Mouse (Mus musculus): ENCODE data around the gene Mrpl51. TPM values are rescaled to one million over a fixed set of nuclear protein-coding genes. Genes with fewer than 3 reads are reported as not detected.

The Mrpl51 gene
- polyA plus RNA-seq, 1 experiment, result 132 TPM

DNA sequence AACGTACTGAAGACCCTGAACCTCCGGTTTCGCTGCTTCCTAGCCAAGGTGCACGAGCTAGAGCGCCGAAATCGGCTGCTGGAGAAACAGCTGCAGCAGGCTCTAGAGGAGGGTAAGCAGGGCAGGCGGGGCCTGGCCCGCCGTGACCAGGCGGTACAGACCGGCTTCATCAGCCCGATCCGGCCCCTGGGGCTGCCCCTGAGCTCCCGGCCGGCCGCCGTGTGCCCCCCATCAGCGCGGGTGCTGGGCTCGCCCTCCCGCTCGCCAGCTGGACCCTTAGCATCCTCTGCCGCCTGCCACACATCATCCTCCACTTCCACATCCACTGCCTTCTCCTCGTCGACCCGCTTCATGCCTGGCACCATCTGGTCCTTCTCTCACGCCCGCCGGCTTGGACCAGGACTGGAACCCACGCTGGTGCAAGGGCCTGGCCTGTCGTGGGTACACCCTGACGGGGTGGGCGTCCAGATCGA is 46.1 kb upstream of the Mrpl51 start:
- Histone ChIP-seq H3K4me3 (peak overlapping the region; percentile 98), H3K36me3 (ENCODE audit: control insufficient read depth, insufficient read depth) (peaks cover 12% of the 10 kb centered on the region)

GRCm38 (mm10) chr6:125146148-125146547 is 45.5 kb upstream of the Mrpl51 start:
- H3K79me2 ChIP-seq (ENCODE audit: control insufficient read depth, insufficient read depth), result peaks cover 29% of the 10 kb centered on the region
- H3K27me3 ChIP-seq (ENCODE audit: control insufficient read depth, insufficient read depth, insufficient read length), result no peaks in the 10 kb centered on the region
- peak overlapping the region; percentile 70 for H3K4me2 ChIP-seq (ENCODE audit: low read depth)
- peaks cover 12% of the 10 kb centered on the region for H3K36me3 ChIP-seq (ENCODE audit: control insufficient read depth, insufficient read depth)
- H3K4me3 ChIP-seq, result peak overlapping the region; percentile 98
- H3ac ChIP-seq (ENCODE audit: control insufficient read depth, insufficient read length), result peak overlapping the region; percentile 60
- TF ChIP-seq SRF (IDR thresholded peaks at IDR 0.05; ENCODE audit: control insufficient read depth, insufficient read length, low read depth) (no peak), POLR2A (IDR thresholded peaks at IDR 0.05; ENCODE audit: insufficient read length, low read depth) (peak; percentile 12), MAX (IDR thresholded peaks at IDR 0.05; ENCODE audit: low read depth) (no peak), CEBPB (IDR thresholded peaks at IDR 0.05; ENCODE audit: insufficient read depth, poor library complexity, severe bottlenecking) (no peak)

More for the DNA sequence above, 46.1 kb upstream of the Mrpl51 start:
- H3ac ChIP-seq (ENCODE audit: control insufficient read depth, insufficient read length), result peak overlapping the region; percentile 60
- H3K4me2 ChIP-seq (ENCODE audit: low read depth), result peak overlapping the region; percentile 70
- no peaks in the 10 kb centered on the region for H3K27me3 ChIP-seq (ENCODE audit: control insufficient read depth, insufficient read depth, insufficient read length)
- H3K79me2 ChIP-seq (ENCODE audit: control insufficient read depth, insufficient read depth), result peaks cover 22% of the 10 kb centered on the region
- TF ChIP-seq MAX (IDR thresholded peaks at IDR 0.05; ENCODE audit: low read depth) (no peak), TCF12 (IDR thresholded peaks at IDR 0.05; ENCODE audit: insufficient read depth, poor library complexity, severe bottlenecking) (no peak), TCF3 (IDR thresholded peaks at IDR 0.05; ENCODE audit: insufficient read length, low read depth) (no peak), E2F4 (IDR thresholded peaks at IDR 0.05; ENCODE audit: insufficient read depth) (no peak), REST (IDR thresholded peaks at IDR 0.05; ENCODE audit: insufficient read depth, insufficient read length) (no peak), MYOD1 (IDR thresholded peaks at IDR 0.05; ENCODE audit: control insufficient read depth in 1 of 3, insufficient read length in 2 of 3, low read depth in 2 of 3) (peak in 1 of 3 experiments; percentile 2), POLR2AphosphoS2 (IDR thresholded peaks at IDR 0.05; ENCODE audit: insufficient read length, low read depth) (peak; percentile 57), USF1 (IDR thresholded peaks at IDR 0.05; ENCODE audit: low read depth) (no peak), SRF (IDR thresholded peaks at IDR 0.05; ENCODE audit: control insufficient read depth, insufficient read length, low read depth) (no peak), MYOG (IDR thresholded peaks at IDR 0.05; ENCODE audit: control insufficient read depth in 1 of 3, insufficient read depth in 1 of 3, insufficient read length in 2 of 3, low read depth in 2 of 3) (no peak), CEBPB (IDR thresholded peaks at IDR 0.05; ENCODE audit: insufficient read depth, poor library complexity, severe bottlenecking) (no peak), POLR2A (IDR thresholded peaks at IDR 0.05; ENCODE audit: insufficient read length, low read depth) (peak; percentile 46)

DNA sequence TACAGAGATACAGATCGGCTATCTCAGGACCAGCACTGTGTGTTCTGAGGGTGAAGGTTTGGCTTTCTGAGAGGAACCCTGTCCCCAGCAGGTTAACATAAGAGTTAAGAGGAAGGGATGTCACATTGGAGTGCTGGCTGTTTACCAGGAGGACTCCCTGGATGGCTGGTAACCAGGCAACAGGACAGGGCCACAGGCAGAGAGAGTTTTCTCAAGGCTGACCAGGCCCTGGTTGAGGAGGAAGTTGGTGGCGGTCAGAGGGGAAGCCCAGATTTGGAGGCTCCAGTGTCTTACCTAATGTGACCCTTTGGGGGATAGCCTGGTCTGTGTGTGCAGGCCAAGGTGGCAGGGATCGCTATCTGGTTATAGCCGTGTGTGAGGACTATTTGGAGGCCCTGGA is 44.8 kb upstream of the Mrpl51 start:
- peak overlapping the region; percentile 70 for H3K4me2 ChIP-seq (ENCODE audit: low read depth)
- H3K79me2 ChIP-seq (ENCODE audit: control insufficient read depth, insufficient read depth), result peaks cover 32% of the 10 kb centered on the region
- H3ac ChIP-seq (ENCODE audit: control insufficient read depth, insufficient read length), result peak overlapping the region; percentile 60
- H3K4me3 ChIP-seq, result peak overlapping the region; percentile 98
- H3K27me3 ChIP-seq (ENCODE audit: control insufficient read depth, insufficient read depth, insufficient read length), result no peaks in the 10 kb centered on the region
- TF ChIP-seq TCF3 (IDR thresholded peaks at IDR 0.05; ENCODE audit: insufficient read length, low read depth), result no peak
- no peak for TF ChIP-seq USF1 (IDR thresholded peaks at IDR 0.05; ENCODE audit: low read depth)
- TF ChIP-seq TCF12 (IDR thresholded peaks at IDR 0.05; ENCODE audit: insufficient read depth, poor library complexity, severe bottlenecking), result no peak
- TF ChIP-seq POLR2A (IDR thresholded peaks at IDR 0.05; ENCODE audit: insufficient read length, low read depth), result no peak
- no peak for TF ChIP-seq E2F4 (IDR thresholded peaks at IDR 0.05; ENCODE audit: insufficient read depth)
- no peak for TF ChIP-seq MAX (IDR thresholded peaks at IDR 0.05; ENCODE audit: low read depth)
- H3K36me3 ChIP-seq (ENCODE audit: control insufficient read depth, insufficient read depth), result peaks cover 11% of the 10 kb centered on the region

DNA sequence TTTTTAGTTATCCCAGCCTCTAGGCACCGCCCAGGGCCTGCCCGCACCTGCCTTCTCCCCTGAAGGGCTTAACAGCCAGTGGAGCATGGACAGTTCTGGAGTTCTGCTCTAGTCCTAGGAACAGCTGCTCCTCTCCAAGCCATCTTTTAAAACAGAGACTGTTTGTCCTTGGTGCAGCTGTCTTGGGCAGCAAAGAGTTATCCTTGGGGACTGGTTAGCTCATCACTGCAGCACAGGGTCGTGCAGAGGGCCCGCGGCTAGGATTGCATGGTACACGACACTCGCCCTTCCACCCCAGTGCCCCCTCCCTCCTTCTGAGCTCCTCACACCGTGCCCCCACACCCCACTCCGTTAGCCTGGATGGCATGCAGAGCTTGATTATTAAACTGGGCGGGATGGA is 44.3 kb upstream of the Mrpl51 start:
- Histone ChIP-seq H3K79me2 (ENCODE audit: control insufficient read depth, insufficient read depth) (peaks cover 32% of the 10 kb centered on the region), H3K27me3 (ENCODE audit: control insufficient read depth, insufficient read depth, insufficient read length) (no peaks in the 10 kb centered on the region), H3K36me3 (ENCODE audit: control insufficient read depth, insufficient read depth) (peaks cover 9% of the 10 kb centered on the region), H3K4me2 (ENCODE audit: low read depth) (peak overlapping the region; percentile 70), H3K4me3 (peak overlapping the region; percentile 98), H3ac (ENCODE audit: control insufficient read depth, insufficient read length) (peak overlapping the region; percentile 60)
- TF ChIP-seq SRF (IDR thresholded peaks at IDR 0.05; ENCODE audit: control insufficient read depth, insufficient read length, low read depth), result no peak
- TF ChIP-seq TCF12 (IDR thresholded peaks at IDR 0.05; ENCODE audit: insufficient read depth, poor library complexity, severe bottlenecking), result peak; percentile 88
- TF ChIP-seq E2F4 (IDR thresholded peaks at IDR 0.05; ENCODE audit: insufficient read depth), result no peak
- peak; percentile 54 for TF ChIP-seq POLR2A (IDR thresholded peaks at IDR 0.05; ENCODE audit: insufficient read length, low read depth)
- TF ChIP-seq MYOD1 (IDR thresholded peaks at IDR 0.05; ENCODE audit: control insufficient read depth in 1 of 3, insufficient read length in 2 of 3, low read depth in 2 of 3), result peak; percentile 79 to 95 (median 86)
- TF ChIP-seq MYOG (IDR thresholded peaks at IDR 0.05; ENCODE audit: control insufficient read depth in 1 of 3, insufficient read depth in 1 of 3, insufficient read length in 2 of 3, low read depth in 2 of 3), result peak; percentile 86 to 97 (median 88)
- peak; percentile 15 for TF ChIP-seq TCF3 (IDR thresholded peaks at IDR 0.05; ENCODE audit: insufficient read length, low read depth)
- no peak for TF ChIP-seq MAX (IDR thresholded peaks at IDR 0.05; ENCODE audit: low read depth)
- peak; percentile 71 for TF ChIP-seq POLR2AphosphoS2 (IDR thresholded peaks at IDR 0.05; ENCODE audit: insufficient read length, low read depth)

DNA sequence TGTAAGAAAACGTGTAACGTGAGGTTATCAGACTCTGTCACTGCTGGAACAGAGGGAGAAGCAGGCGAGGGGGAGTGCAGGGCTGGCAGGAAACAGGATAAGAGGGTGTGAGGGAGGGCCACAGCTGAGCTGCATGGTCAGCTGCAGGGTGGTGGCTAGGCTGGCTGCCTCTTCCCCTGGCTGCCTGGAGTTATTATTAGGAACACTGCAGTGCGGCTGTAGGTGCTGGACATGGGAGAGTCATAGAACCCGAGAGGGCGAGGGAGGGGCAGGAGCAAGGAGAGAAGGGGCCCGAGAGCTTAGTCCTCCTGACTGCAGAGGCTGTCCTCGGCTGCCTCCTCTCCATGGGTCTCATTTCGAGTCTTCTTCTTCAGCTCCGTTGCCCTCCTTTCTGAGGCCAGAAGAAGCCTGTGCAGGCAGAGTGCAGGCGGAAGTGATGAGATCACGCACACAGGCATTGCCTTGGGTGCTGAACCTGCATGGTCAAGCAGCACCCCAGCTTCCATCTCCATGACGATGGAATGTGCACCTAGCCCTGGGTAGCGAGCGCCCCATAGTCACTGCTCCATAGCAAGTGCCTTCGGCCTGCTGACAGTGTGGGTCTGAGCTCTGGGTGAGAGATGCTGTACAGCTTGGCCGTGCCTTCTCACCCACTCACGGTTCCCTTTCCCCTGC is 43.2 kb upstream of the Mrpl51 start:
- Histone ChIP-seq H3K4me2 (ENCODE audit: low read depth) (peak overlapping the region; percentile 70), H3K36me3 (ENCODE audit: control insufficient read depth, insufficient read depth) (peaks cover 12% of the 10 kb centered on the region), H3K27me3 (ENCODE audit: control insufficient read depth, insufficient read depth, insufficient read length) (no peaks in the 10 kb centered on the region), H3K4me3 (peak overlapping the region; percentile 98), H3ac (ENCODE audit: control insufficient read depth, insufficient read length) (peak overlapping the region; percentile 60), H3K79me2 (ENCODE audit: control insufficient read depth, insufficient read depth) (peaks cover 32% of the 10 kb centered on the region)
- no peak for TF ChIP-seq E2F4 (IDR thresholded peaks at IDR 0.05; ENCODE audit: insufficient read depth)
- peak; percentile 89 for TF ChIP-seq POLR2AphosphoS2 (IDR thresholded peaks at IDR 0.05; ENCODE audit: insufficient read length, low read depth)
- peak; percentile 86 for TF ChIP-seq TCF12 (IDR thresholded peaks at IDR 0.05; ENCODE audit: insufficient read depth, poor library complexity, severe bottlenecking)
- peak; percentile 67 for TF ChIP-seq POLR2A (IDR thresholded peaks at IDR 0.05; ENCODE audit: insufficient read length, low read depth)
- TF ChIP-seq CEBPB (IDR thresholded peaks at IDR 0.05; ENCODE audit: insufficient read depth, poor library complexity, severe bottlenecking), result no peak
- peak; percentile 92 for TF ChIP-seq TCF3 (IDR thresholded peaks at IDR 0.05; ENCODE audit: insufficient read length, low read depth)
- no peak for TF ChIP-seq USF1 (IDR thresholded peaks at IDR 0.05; ENCODE audit: low read depth)
- TF ChIP-seq MYOD1 (IDR thresholded peaks at IDR 0.05; ENCODE audit: control insufficient read depth in 1 of 3, insufficient read length in 2 of 3, low read depth in 2 of 3), result peak; percentile 43 to 98 (median 94)
- peak; percentile 82 to 99 (median 94) for TF ChIP-seq MYOG (IDR thresholded peaks at IDR 0.05; ENCODE audit: control insufficient read depth in 1 of 3, insufficient read depth in 1 of 3, insufficient read length in 2 of 3, low read depth in 2 of 3)
- no peak for TF ChIP-seq REST (IDR thresholded peaks at IDR 0.05; ENCODE audit: insufficient read depth, insufficient read length)

Measured in myocyte (in vitro differentiated cells).